Mouse (Mus musculus) testis, adult 2 months (tissue): ENCODE data around the gene Eif3d. TPM values are rescaled to one million over a fixed set of nuclear protein-coding genes. Genes with fewer than 3 reads are reported as not detected.
A peak's percentile ranks its signal among the peaks of the same experiment; 100 is the strongest.
"Not testable (repeated sequence)": the region's sequence is repeated elsewhere in the genome, so short reads cannot be mapped to it uniquely, and the experiment has no call there.

Experiments used
- H3K27ac ChIP-seq: fragments of 200-500 bp; 2 replicates; pipeline ENCODE4 v1.5.1; 2012; ENCODE audit warnings: low read depth, low read length; ENCODE audit not compliant: control insufficient read depth, insufficient read depth
- H3K27me3 ChIP-seq: fragments of 200-500 bp; 2 replicates; pipeline ENCODE4 v1.6.1; 2012; ENCODE audit warnings: mild to moderate bottlenecking, low read length, moderate library complexity; ENCODE audit not compliant: control insufficient read depth, insufficient read depth
- H3K36me3 ChIP-seq: fragments of 200-500 bp; 2 replicates; pipeline ENCODE4 v1.6.1; 2012; ENCODE audit warnings: mild to moderate bottlenecking, low read length; ENCODE audit not compliant: control insufficient read depth, insufficient read depth
- H3K4me1 ChIP-seq: fragments of 200-500 bp; 2 replicates; pipeline ENCODE4 v1.6.1; 2012; ENCODE audit warnings: low read length; ENCODE audit not compliant: control insufficient read depth, insufficient read depth
- H3K4me3 ChIP-seq: fragments of 200-500 bp; 2 replicates; pipeline ENCODE4 v1.5.1; 2012; ENCODE audit warnings: low read depth, mild to moderate bottlenecking, low read length, moderate library complexity, mixed read lengths; ENCODE audit not compliant: control insufficient read depth
- CTCF ChIP-seq: fragments of 200-500 bp; IDR thresholded peaks from 2 replicates; pipeline ENCODE4 v1.5.1; 2012; ENCODE audit warnings: low read depth, mild to moderate bottlenecking, inconsistent platforms, low read length, moderate library complexity; ENCODE audit not compliant: control insufficient read depth, insufficient read depth, insufficient replicate concordance
- POLR2A ChIP-seq: fragments of 200-500 bp; IDR thresholded peaks from 2 replicates; pipeline ENCODE4 v1.6.1; 2012; ENCODE audit warnings: low read depth, mild to moderate bottlenecking, inconsistent platforms, low read length, moderate library complexity; ENCODE audit not compliant: control insufficient read depth
- polyA plus RNA-seq: library from polyadenylated mRNA; depleted of rRNA; stranded (reverse); fragments of >200 nt; gene quantifications from 2 replicates; pipeline ENCODE4 v1.2.3, GENCODE M21; 2012; rRNA removed

Gene Eif3d
- polyA plus RNA-seq = 126 and 139 TPM in 2 replicates

DNA sequence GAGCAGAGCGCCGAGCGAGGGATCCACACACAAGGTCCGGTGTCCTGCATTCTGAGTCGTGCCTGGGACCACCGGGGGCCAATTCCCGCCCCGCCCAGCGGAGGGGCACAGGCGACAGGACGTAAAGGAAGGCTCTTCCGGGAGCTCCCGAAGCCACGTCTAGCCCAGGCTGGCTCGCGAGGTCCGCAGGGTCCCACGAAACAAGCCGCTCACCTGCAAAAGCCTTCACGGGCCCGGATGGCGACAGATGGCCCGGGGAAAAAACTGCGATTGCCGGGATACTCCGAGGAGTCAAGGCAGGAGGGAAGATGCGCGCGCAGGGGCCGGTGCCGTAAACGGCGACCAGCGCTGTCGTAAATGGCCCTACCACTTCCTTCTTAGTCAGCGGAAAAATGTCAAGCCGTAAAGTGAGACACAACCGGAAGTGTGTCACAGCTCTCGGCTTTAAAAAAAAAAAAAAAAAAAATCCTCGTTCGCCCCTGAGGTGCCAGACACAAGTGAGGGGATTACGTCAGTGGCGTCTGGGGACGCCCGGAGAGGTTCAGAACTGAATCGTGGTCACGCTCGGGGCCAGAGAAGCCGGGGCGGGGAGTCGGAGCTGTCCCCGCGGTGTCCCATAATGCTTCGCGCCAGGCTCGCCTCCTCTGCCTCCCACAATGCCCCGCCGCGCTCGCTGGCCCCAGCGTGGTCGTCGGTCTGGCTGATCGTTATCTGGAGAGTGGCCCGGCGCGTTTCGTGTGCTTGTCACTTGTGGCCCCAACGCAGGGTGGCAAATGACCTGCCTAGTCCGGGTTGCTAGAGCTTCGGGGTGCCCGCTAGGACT is at the start of gene Eif3d:
Gene Eif3d, minus strand, starts transcription at position 344 of the 823 bp plus-strand sequence.
- peak; percentile 96 for TF ChIP-seq POLR2A
- no peak for TF ChIP-seq CTCF
- H3K36me3 ChIP-seq = peaks cover 5% of the 10 kb centered on the region
- H3K4me3 ChIP-seq = peak within 1 kb of the TSS; percentile 94
- H3K27ac ChIP-seq = peak within 1 kb of the TSS; percentile 99
- H3K27me3 ChIP-seq = no peaks in the 10 kb centered on the region
- peaks cover 8% of the 10 kb centered on the region for H3K4me1 ChIP-seq

DNA sequence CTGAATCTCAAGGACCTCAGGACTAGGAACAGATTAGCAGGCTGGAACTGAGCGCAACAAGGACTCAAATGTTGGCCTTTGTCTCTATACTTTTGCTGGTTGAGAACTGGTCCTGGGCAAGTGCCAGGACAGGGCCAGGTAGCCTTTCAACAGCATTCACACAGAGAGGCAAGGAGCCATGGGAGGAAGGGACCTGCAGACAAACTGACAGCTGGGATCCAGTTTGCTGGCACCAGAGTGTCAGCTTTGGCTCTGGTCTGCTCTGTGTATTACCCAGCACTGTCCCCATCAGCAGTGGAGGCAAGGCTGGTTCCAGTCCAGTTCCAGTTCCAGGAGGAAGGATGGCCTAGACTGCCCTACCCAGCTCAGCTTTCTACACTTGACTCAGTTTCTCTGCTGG is 43.4 kb upstream of the Eif3d start:
- Histone ChIP-seq H3K4me1 (no peaks in the 10 kb centered on the region), H3K4me3 (no peak overlapping the region), H3K27ac (no peak overlapping the region), H3K27me3 (no peaks in the 10 kb centered on the region), H3K36me3 (no peaks in the 10 kb centered on the region)
- no peak for TF ChIP-seq POLR2A
- no peak for TF ChIP-seq CTCF

DNA sequence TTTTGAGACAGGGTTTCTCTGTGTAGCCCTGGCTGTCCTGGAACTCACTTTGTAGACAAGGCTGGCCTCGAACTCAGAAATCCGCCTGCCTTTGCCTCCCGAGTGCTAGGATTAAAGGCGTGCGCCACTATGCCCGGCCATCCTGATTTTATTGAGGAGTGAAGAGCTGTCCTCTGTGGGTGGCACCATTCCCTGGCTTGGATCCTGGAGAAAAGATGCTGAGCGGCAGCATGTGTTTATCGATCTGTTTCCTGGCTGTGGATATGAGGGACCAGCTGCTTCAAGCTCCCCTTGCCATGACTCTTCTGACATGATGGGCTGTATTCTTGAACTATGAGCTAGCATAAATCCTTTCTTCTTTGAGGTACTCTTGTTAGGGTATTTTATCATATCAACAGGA is 37.6 kb upstream of the Eif3d start:
- not testable (repeated sequence) for H3K27ac ChIP-seq, H3K4me3 ChIP-seq, H3K27me3 ChIP-seq, H3K36me3 ChIP-seq
- H3K4me1 ChIP-seq = peaks cover 20% of the 10 kb centered on the region

DNA sequence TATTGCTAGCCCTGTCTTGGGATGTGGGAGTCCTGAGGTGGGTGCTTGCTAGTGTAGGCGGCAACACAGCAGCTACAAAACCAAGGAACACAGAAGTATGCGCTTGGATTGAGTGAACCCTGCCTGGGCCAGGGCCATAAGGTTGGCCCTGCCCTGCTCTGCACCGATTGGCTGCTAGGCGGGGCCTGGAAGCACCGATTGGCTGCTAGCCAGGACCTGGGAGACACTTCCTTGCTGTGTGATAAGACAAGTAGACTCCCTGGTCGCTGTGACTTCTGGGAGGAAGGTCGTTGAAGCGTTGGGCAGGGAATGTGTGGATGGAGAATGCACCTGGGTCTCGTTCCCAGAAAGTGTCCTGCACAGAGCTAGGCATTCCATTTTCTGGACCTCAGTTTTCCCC is 33.3 kb upstream of the Eif3d start:
- Histone ChIP-seq H3K27ac (no peak overlapping the region), H3K4me1 (peaks cover 20% of the 10 kb centered on the region), H3K27me3 (no peaks in the 10 kb centered on the region), H3K36me3 (no peaks in the 10 kb centered on the region), H3K4me3 (no peak overlapping the region)
- TF ChIP-seq POLR2A (peak; percentile 26; the same call in 1 of the 2 replicates), CTCF (no peak)

DNA sequence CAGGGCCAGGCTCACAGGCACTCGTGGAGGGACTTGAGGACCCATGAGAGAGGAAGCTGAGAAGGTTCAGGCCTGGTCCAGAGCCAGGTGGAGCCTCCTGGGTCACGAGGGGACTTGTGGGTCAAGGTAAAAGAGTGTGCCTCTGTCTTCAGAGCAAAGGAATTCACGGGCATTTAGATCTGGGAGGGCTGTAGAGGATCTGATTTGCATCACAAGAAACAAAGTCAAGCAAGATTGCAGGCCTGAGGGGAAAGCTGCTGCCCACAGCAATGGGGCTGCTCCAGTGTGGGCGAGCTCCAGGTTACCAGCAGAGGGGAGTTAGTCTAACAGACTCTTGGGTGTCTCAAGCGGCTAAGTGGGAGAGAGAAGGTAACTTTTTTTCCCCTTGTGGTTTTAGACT is 30.8 kb upstream of the Eif3d start:
- Histone ChIP-seq H3K27me3 (no peaks in the 10 kb centered on the region), H3K4me3 (no peak overlapping the region), H3K4me1 (peaks cover 15% of the 10 kb centered on the region), H3K36me3 (no peaks in the 10 kb centered on the region), H3K27ac (no peak overlapping the region)
- no peak for TF ChIP-seq CTCF
- no peak for TF ChIP-seq POLR2A

DNA sequence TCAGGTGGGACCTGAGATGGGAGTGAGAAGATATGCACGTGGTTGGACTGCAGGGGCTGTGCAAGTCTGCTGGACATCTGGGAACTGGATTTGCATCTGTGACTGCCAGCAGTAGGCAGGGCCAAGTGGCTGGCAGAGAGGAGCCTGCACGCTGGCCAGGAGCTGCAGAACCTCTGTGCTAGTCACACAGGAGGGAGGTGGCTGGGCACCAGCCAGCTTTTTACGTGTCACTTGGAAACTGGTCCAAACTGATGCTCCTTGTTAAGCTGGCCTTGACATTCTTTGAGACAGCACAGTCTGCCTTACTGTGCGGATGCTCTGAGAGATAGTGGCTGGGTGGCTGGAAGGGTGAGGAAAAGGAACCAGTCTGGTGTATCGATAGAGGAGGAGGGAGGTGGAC is 17.9 kb upstream of the Eif3d start:
- no peaks in the 10 kb centered on the region for H3K27me3 ChIP-seq

DNA sequence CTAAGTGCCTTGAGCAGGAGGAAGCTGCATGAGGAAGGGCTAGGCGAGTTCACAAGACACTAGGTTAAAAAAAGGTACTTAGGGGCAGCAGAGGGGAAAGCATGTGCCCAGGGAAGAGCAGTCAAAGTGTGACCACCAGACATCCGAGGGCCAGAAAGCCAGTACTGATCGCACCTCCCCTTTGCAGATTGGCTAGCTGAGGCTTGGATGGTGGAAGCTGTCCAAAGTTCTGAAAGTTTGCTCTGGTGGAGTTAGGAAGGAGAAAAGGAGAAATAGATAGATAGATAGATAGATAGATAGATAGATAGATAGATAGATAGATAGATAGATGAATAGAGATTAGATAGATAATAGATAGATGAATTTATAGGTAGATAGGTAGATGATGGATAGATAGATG is 12.8 kb upstream of the Eif3d start:
- Histone ChIP-seq H3K4me1 (no peaks in the 10 kb centered on the region), H3K27ac (no peak overlapping the region), H3K4me3 (no peak overlapping the region), H3K27me3 (no peaks in the 10 kb centered on the region), H3K36me3 (no peaks in the 10 kb centered on the region)
- no peak for TF ChIP-seq CTCF
- no peak for TF ChIP-seq POLR2A

More for the DNA sequence above, 17.9 kb upstream of the Eif3d start:
- H3K27ac ChIP-seq = no peak overlapping the region
- H3K36me3 ChIP-seq = no peaks in the 10 kb centered on the region
- H3K4me1 ChIP-seq = no peaks in the 10 kb centered on the region
- TF ChIP-seq POLR2A (no peak), CTCF (no peak)
- no peak overlapping the region for H3K4me3 ChIP-seq

DNA sequence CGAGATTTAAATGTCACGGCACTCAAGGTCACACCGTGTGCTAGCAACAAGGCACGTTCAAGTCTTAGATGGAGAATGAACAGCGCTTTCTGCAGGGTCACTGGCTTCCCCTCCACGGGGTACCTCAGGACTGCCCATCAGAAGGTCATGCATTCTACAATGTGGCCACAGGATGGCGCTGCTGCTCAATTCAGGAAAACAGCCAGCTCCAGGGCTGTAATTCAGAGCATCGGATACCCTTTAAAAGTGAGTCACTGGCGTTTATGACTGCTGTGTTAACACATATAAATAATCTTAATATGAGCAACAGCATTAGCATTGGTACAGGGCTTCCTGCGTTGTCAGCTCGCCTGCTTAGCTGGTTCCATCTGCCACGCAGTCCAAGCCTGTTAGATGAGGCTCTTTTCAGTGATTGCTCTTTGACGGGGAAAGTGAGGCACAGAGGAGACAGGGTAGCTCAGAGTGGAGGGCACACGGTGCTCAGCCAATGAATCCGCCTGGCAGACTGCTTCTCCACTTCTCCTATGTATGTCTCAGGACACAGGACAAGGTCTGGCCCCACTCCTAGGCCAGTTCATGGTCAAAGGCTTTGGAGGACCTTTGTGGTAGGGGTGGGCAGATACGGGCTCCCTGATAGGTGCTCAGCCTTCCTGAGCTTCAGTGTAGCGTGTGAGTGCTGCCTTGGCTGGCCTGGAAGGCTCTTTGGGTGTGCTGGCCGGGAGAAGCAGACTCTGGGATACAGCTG is 11.8 kb upstream of the Eif3d start:
- Histone ChIP-seq H3K27me3 (no peaks in the 10 kb centered on the region), H3K4me1 (no peaks in the 10 kb centered on the region), H3K27ac (no peak overlapping the region), H3K4me3 (no peak overlapping the region), H3K36me3 (no peaks in the 10 kb centered on the region)
- TF ChIP-seq POLR2A (no peak), CTCF (peak; percentile 93)
